Mouse (Mus musculus): ENCODE measurements around the gene Lbhd2. TPM values are rescaled to one million over a fixed set of nuclear protein-coding genes. Genes with fewer than 3 reads are reported as not detected.

Gene Lbhd2
- polyA plus RNA-seq, 1 experiment, result not detected

DNA sequence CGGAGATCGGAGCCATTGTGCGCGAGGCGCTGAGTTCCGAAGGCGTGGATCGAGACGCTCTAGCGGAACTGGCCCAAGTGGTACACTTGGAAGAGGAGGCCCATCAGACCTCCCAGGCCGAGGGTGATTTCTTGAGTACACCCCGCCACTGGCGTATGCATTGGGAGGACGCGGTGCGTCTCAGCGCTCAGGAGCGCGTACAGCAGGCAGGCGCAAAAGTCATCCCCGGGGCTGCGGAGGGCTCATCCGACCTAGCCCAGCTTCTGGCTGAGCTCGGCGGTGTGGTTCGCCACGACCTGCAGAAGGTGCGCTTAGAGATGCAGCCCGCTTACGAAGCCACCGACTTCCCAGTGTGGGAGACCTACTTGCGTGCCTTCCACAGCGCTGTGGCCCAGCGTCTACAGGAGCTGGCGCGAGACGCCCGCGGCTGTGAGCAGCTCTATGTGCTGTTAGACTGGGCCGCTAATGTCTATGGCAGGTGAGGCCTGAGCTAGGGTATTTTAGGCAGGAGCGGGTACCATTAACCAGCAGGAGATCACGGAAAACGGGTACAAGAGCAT lies 17.0 kb downstream of the Lbhd2 start:
- TF ChIP-seq GATA1 (IDR thresholded peaks at IDR 0.05; ENCODE audit: low read length), result no peak

DNA sequence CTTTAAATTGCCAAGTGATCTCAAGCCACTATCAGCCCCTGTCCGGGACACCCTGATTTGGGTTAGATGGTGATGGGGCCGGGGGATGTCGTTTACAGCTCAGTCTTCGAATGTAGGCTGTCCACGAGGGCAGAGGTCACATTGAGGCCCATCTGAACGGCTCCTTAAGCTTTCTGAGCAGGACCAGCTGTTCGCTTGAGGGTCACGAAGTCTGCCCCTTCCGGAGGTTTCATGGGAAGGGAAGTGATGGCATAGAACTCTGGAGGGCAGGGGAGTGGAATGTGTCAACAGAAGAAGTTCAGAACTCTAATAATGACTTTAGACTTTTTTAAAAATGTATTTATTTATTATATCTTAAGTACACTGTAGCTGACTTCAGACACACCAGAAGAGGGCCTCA lies 17.9 kb downstream of the Lbhd2 start:
- no peak for TF ChIP-seq GATA1 (IDR thresholded peaks at IDR 0.05; ENCODE audit: low read length)

- no peak for TF ChIP-seq GATA1 (IDR thresholded peaks at IDR 0.05; ENCODE audit: low read length)
These were observed 18.6 kb downstream of the Lbhd2 start for GRCm38 (mm10) chr12:111425258-111425657.

DNA sequence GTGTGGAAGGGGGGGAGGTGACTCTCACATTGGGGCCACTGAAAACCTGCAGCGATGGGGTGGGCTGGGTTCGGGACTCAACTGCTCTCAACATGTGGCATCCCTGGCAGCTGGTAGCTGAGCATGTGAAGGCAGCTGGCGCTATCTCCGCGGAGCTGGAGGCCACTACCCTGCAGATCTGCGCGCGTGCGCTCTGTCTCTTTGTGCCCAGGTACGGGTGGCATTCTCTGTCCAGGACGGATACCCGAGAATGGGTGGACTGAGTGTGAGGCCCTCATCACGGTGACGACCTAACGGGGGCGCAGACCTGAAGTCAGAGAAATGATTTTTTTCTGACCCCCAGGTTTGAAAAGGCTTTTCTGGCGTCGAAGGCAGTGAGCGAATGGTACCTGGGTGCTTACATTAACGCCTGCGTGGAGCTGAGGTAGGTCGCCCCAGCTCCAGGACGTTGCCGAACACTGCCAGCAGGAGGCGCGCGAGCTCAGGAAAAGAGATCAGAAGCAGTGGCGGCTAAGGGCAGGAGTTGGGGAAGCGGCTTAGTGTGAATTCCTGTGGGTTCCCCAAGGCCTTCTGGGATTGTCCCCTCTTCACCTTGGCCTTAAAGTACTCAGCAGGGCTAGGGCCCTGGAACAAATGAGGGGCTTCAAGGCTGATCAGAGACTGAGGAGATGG lies 19.3 kb downstream of the Lbhd2 start:
- TF ChIP-seq GATA1 (IDR thresholded peaks at IDR 0.05; ENCODE audit: low read length), result no peak

DNA sequence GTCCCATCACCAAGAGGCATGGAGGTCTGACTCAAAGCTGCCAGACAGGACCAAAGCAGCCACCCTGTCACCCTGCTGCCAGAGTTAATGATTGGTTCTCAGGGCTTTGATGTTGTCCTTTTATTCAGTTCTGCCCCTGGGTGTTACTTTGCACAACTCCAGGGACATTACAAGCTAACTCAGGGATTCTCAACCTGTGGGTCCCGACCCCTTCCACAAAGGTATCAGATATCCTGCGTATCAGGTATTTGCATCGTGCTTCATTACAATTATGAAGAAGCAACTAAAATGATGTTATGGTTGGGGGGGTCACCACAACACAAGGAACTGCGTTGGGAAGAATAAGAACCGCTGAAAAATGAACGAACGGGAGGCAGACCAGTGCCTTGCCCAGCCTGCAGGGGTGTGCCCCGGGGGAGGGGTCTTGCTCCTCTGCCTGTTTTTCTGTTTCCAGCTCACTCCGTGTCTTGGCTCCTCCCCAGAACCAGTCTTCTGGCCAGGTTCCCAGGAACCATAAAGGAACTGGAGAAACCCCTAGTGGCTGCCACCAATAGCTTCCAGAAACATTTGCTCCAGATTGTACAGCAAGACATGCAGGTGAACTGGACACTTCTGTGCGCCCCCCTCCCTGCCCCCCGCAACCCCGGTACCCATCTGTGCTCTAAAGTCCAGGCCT lies 21.0 kb downstream of the Lbhd2 start:
- TF ChIP-seq GATA1 (IDR thresholded peaks at IDR 0.05; ENCODE audit: low read length), result no peak

DNA sequence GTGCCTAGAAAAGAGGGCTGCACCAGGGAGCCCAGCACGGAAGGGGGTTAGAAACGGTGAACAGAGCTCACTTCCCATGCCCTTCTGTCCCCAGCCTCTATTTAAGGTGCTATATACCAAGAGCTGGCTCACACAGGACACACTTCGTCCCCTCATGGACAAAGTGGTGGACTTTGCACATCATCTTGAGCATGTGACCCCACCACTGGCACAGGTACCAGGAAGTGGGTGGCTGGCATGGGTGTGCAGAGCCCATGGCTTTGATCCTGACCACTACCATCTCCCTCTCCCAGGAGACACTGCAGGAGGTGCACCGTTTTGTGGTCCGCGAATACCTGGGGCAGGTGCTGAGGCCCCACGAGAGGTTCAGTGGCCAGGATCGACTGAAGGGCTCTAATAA lies 21.8 kb downstream of the Lbhd2 start:
- TF ChIP-seq GATA1 (IDR thresholded peaks at IDR 0.05; ENCODE audit: low read length), result no peak

DNA sequence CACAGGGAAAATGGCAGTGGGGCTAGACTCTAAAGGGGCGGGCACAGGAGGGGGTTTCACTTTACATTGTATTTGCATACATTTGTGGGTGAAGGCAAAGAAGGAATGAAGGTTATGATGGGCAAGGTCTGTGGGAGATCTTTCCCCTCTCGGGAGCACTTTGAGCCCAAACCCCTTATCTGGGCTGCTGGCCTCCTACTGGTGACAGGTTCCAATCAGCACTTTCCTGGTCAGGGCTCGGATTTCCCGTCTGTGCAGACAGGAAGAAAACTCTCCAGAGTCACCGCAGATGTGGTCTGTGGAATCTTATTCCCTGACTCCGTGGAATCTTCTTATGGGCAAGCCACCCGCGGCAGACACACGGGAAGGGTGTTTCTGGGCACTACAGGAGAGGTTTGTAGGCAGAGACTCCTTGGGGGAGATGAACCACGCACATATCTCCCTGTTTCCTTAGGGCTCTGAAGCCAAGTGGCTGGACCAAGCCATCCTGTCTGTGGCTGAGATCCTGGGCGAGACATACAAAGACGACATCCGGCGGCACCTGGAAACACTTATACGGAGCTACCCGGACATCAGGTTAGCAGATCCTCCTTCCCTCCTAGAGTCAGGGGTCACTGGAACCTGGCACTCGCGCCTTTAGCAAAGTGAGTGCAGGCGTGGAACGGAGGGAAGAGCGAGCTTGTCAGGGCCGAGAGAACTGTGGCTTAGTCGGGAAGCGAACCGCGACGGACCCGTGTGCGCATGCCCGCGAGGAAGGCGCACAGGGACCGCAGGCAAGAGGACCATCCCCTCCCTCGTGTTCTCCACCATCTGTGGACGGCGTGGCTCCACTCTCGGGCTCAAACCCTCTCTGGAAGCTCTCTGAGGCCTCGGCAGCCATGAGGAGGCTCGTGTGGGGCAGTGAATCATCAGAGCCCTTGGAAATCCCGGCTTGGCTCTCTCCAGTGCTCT lies 22.6 kb downstream of the Lbhd2 start:
- TF ChIP-seq GATA1 (IDR thresholded peaks at IDR 0.05; ENCODE audit: low read length), result no peak

- TF ChIP-seq GATA1 (IDR thresholded peaks at IDR 0.05; ENCODE audit: low read length), result no peak
These were observed 23.6 kb downstream of the Lbhd2 start for GRCm38 (mm10) chr12:111430049-111430867.

DNA sequence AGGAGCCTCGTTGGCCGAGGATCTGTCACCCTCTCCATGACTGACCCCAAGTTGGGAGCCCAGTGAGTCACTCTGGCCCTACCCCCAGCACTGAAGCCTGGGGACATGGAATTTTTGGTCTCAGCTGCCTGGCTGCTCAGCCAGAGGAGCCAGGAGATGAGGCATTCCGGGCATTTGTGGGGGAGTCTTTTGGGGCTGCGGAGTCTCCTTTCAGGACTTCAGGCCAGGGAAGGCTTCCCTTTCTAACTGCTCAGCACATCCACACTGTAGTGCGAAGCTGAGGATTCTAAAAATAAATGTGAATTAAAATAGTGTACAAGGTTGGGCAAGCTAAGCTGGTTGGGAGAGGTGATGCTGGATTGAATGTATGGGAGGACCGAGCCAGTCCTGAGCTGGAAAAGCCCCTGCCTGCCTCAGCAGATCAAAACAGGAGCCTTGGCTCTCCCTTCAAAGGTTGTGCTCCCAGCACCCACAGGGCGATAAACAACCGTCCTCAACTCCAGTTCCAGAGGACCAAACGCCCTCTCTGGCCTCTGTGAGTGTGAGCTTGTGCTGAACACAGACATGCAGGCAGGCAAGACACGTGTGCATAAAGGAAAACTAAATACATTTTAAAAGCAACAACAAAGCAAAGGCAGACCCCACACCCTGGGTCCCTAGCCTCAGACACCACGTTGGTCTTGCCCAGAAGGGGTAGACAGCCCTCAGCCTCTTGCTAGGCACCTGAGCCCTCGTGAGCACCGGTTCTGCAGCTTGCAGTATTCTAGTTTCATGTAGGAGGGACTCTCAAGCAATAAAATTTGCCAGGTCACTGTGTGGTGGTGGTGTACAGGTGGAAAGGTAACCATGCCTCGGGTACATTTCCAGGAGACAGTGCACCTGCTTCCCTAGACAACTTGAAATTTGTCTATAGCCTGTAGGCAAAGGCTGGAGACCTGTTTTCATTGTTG lies 24.5 kb downstream of the Lbhd2 start:
- no peak for TF ChIP-seq GATA1 (IDR thresholded peaks at IDR 0.05; ENCODE audit: low read length)

GRCm38 (mm10) chr12:111432097-111432496 lies 25.5 kb downstream of the Lbhd2 start:
- no peak for TF ChIP-seq GATA1 (IDR thresholded peaks at IDR 0.05; ENCODE audit: low read length)

DNA sequence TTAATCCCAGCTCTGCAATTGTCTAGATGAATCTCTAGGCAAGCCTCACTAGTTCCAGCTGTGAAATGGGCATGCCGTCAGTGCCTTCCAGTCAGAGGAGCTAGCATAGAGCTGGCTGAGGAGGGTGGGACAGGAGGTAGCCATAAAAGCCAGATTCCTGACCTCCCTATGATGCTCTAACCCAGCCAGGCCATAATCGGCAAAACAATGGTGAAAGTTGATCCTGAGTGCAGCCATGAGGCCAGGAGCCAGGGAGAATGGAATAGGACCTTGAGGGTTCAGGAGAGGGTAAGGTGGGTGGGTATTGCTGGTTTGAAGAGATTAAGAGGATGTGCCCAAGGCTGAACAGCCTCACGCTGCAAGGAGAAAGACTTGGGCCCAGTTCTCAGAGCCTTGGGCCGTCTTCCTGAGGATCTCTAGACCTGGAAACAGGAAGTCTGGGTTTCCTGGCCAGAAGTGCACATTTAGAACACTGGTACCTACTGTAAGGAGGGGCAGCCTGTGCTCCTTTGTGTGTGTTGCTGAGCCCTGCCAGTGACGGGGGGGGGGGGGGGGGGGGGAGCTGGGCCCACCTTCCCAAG lies 26.2 kb downstream of the Lbhd2 start:
- no peak for TF ChIP-seq GATA1 (IDR thresholded peaks at IDR 0.05; ENCODE audit: low read length)

- TF ChIP-seq GATA1 (IDR thresholded peaks at IDR 0.05; ENCODE audit: low read length), result no peak
These were observed 27.6 kb downstream of the Lbhd2 start for GRCm38 (mm10) chr12:111434164-111434744.

- peak; percentile 86 for TF ChIP-seq GATA1 (IDR thresholded peaks at IDR 0.05; ENCODE audit: low read length)
These were observed 28.2 kb downstream of the Lbhd2 start for GRCm38 (mm10) chr12:111434745-111435327.
